Mouse (Mus musculus) left cerebral cortex, postnatal 36 days (tissue): Measurements from ENCODE around the gene Fam122b. TPM values are rescaled to one million over a fixed set of nuclear protein-coding genes. Genes with fewer than 3 reads are reported as not detected.
"Not testable (repeated sequence)": the region's sequence is repeated elsewhere in the genome, so short reads cannot be mapped to it uniquely, and the experiment has no call there.

Experiments
- DNase-seq, 2 experiments: peaks; one replicate each; pipeline ENCODE4 v3.0.0; 2021 to 2022; ENCODE audit warnings: low spot score in 2 of 2, mixed read lengths in 1 of 2
- intact Hi-C: fragments of 180-260 bp; cut with DNase I; formaldehyde crosslinking; loops from one replicate; pipeline ENCODE4 v1.15.1; 2025
- total RNA-seq, 2 experiments: library from RNA; stranded (reverse); gene quantifications; 2 replicates each; pipeline ENCODE4 v1.2.3; 2021

The Fam122b gene
- 1 to 10 TPM; 2.8 to 4.1 TPM for total RNA-seq

- DNase-seq = peak; percentile 86
- intact Hi-C loops = no loop called here
These were observed at the start of gene Fam122b for GRCm38 (mm10) chrX:53269289-53270062. Gene Fam122b, minus strand, starts transcription at chrX:53269805.

GRCm38 (mm10) chrX:53287924-53288323 is 18.3 kb upstream of the Fam122b start:
- intact Hi-C loops = no loop called here
- no peak for DNase-seq

GRCm38 (mm10) chrX:53273124-53273523 is 3.5 kb upstream of the Fam122b start, which contains the start of gene Fam122c:
Gene Fam122c, plus strand, starts transcription at chrX:53273424.
- no peak for DNase-seq
- intact Hi-C loops = no loop called here

- DNase-seq, intact Hi-C loops: not testable (repeated sequence)
These were observed 2.0 kb upstream of the Fam122b start for GRCm38 (mm10) chrX:53271628-53272027.

GRCm38 (mm10) chrX:53270063-53270432 is 443 bp upstream of the Fam122b start:
- intact Hi-C loops = no loop called here

GRCm38 (mm10) chrX:53268856-53269255 is 749 bp downstream of the Fam122b start:
- peak; percentile 15 to 41 for DNase-seq
- intact Hi-C loops = no loop called here

More at GRCm38 (mm10) chrX:53270063-53270432, 443 bp upstream of the Fam122b start:
- no peak for DNase-seq

- intact Hi-C loops = no loop called here
- DNase-seq = no peak
These were observed 3.4 kb downstream of the Fam122b start for GRCm38 (mm10) chrX:53266186-53266585.

- no peak for DNase-seq
- intact Hi-C loops = loop anchor here (5.0 kb wide), 1 partner anchor 248 kb away; no protein-coding TSS in a partner anchor
These were observed 14.4 kb downstream of the Fam122b start for GRCm38 (mm10) chrX:53255195-53255594.

- no peak for DNase-seq
- intact Hi-C loops = no loop called here
These were observed 29.6 kb downstream of the Fam122b start, which contains the start of gene Plac1 for GRCm38 (mm10) chrX:53240011-53240410. Gene Plac1, minus strand, starts transcription at chrX:53240111.

- no peak for DNase-seq
- intact Hi-C loops = loop anchor here (10.0 kb wide), 1 partner anchor 183 kb away; no protein-coding TSS in a partner anchor
These were observed 31.6 kb downstream of the Fam122b start for GRCm38 (mm10) chrX:53237971-53238370.

- DNase-seq = no peak
- intact Hi-C loops = loop anchor here (10.0 kb wide), 1 partner anchor 182 kb away; no protein-coding TSS in a partner anchor
These were observed 33.2 kb downstream of the Fam122b start for GRCm38 (mm10) chrX:53236404-53236803.

- intact Hi-C loops = loop anchor here (10.0 kb wide), 1 partner anchor 179 kb away; no protein-coding TSS in a partner anchor
- DNase-seq = no peak
These were observed 35.9 kb downstream of the Fam122b start for GRCm38 (mm10) chrX:53233689-53234088.

- intact Hi-C loops = loop anchor here (10.0 kb wide), 1 partner anchor 177 kb away; no protein-coding TSS in a partner anchor
These were observed 37.6 kb downstream of the Fam122b start for GRCm38 (mm10) chrX:53231965-53232364.

GRCm38 (mm10) chrX:53224353-53224944 is 45.2 kb downstream of the Fam122b start:
- no peak for DNase-seq
- intact Hi-C loops = no loop called here

More at GRCm38 (mm10) chrX:53231965-53232364, 37.6 kb downstream of the Fam122b start:
- no peak for DNase-seq

GRCm38 (mm10) chrX:53220855-53221254 is 48.8 kb downstream of the Fam122b start:
- intact Hi-C loops = no loop called here
- DNase-seq = no peak

- DNase-seq = no peak
- intact Hi-C loops = no loop called here
These were observed 54.9 kb downstream of the Fam122b start for GRCm38 (mm10) chrX:53214557-53215229.

GRCm38 (mm10) chrX:53213838-53214237 is 55.8 kb downstream of the Fam122b start:
- intact Hi-C loops = no loop called here
- DNase-seq = no peak

GRCm38 (mm10) chrX:53212485-53212884 is 57.1 kb downstream of the Fam122b start:
- no peak for DNase-seq
- intact Hi-C loops = no loop called here

- peak in 1 of 2 experiments; percentile 15 for DNase-seq
- intact Hi-C loops = no loop called here
These were observed 57.7 kb downstream of the Fam122b start for GRCm38 (mm10) chrX:53211756-53212483.
